Mouse (Mus musculus) lung, adult 2 months (tissue): ENCODE measurements around the gene Erich3.

ENCODE experiments used
- CTCF ChIP-seq: fragments of 200-500 bp; IDR thresholded peaks from 2 replicates; pipeline ENCODE4 v1.5.1; 2011; ENCODE audit warnings: mild to moderate bottlenecking, low read length, control low read depth; ENCODE audit not compliant: insufficient read depth
- POLR2A ChIP-seq: fragments of 200-500 bp; IDR thresholded peaks from 2 replicates; pipeline ENCODE4 v1.6.1; 2011; ENCODE audit warnings: low read depth, mild to moderate bottlenecking, control low read depth, low read length, borderline replicate concordance; ENCODE audit errors: extremely low read depth

GRCm38 (mm10) chr3:154811281-154811680, 147.6 kb downstream of the Erich3 start:
- TF ChIP-seq CTCF (no peak), POLR2A (no peak)
